Mouse (Mus musculus): ENCODE measurements around the gene Akna. TPM values are rescaled to one million over a fixed set of nuclear protein-coding genes. Genes with fewer than 3 reads are reported as not detected.
A peak's percentile ranks its signal among the peaks of the same experiment; 100 is the strongest.

Akna gene
- total and polyA plus RNA-seq, 3 experiments, result 6.5 to 37.5 (median 28.0) TPM

- DNase-seq (ENCODE audit: extremely low read depth), result peak; percentile 81
- Histone ChIP-seq H3K9me3 (replicated peaks; ENCODE audit: low read length) (no peaks in the 10 kb centered on the region), H3K27ac (ENCODE audit: insufficient read depth, low read depth) (peak overlapping the region; percentile 97), H3K27me3 (replicated peaks) (no peaks in the 10 kb centered on the region), H3K4me2 (ENCODE audit: insufficient read depth, low read depth, poor library complexity, severe bottlenecking) (peak overlapping the region; percentile 85), H3K36me3 (replicated peaks in 1 of 2; ENCODE audit: control insufficient read depth in 1 of 2, insufficient read depth in 1 of 2, low read length in 1 of 2) (peaks cover 0 to 10% of the 10 kb centered on the region in 2 experiments), H3K4me3 (replicated peaks in 1 of 3; ENCODE audit: low read depth in 2 of 3, low read length in 2 of 3, poor library complexity in 1 of 3) (peak overlapping the region; percentile 53 to 93 (median 64)), H3K79me2 (replicated peaks; ENCODE audit: control insufficient read depth, extremely low read depth, insufficient read depth, poor library complexity, severe bottlenecking) (peaks cover 40% of the 10 kb centered on the region), H3K4me1 (ENCODE audit: control insufficient read depth in 1 of 2, insufficient read depth in 2 of 2) (peaks cover 22 to 47% of the 10 kb centered on the region in 2 experiments), H3K9ac (ENCODE audit: insufficient read depth, low read depth) (peak overlapping the region; percentile 99)
- in situ Hi-C loops (cut with MboI; ENCODE audit: low pct_ligation_motif_present, low pct_unique_long_range_greater_than_20kb, low sequenced_read_pairs), result loop anchor here (5.0 to 25.0 kb wide), 5 partner anchors 36 to 529 kb away; partner anchors contain the start of genes Orm3 and Tnfsf8
- TF ChIP-seq NELFE (IDR thresholded peaks at IDR 0.05; ENCODE audit: low read depth, low read length) (peak; percentile 13; the same call in 1 of the 2 replicates), MYC (IDR thresholded peaks at IDR 0.05; ENCODE audit: low read depth, low read length) (no peak), CTCF (conservative IDR thresholded peaks at IDR 0.05 in 1 of 2, IDR thresholded peaks at IDR 0.05 in 1 of 2; ENCODE audit: low read depth in 2 of 2, low read length in 2 of 2) (peak; percentile 45 to 91), MEF2A (IDR thresholded peaks at IDR 0.05; ENCODE audit: borderline replicate concordance, low read depth, low read length) (peak; percentile 48; the same call in 1 of the 2 replicates), CHD1 (IDR thresholded peaks at IDR 0.05; ENCODE audit: low read depth, low read length) (0 out of 2 replicates have a peak, but pooled peaks have one; percentile 19), IRF4 (IDR thresholded peaks at IDR 0.05; ENCODE audit: low read depth, low read length) (peak; percentile 37; the same call in 1 of the 2 replicates), RCOR1 (conservative IDR thresholded peaks at IDR 0.05; ENCODE audit: low read depth, low read length) (no peak), BHLHE40 (IDR thresholded peaks at IDR 0.05; ENCODE audit: low read depth, low read length) (no peak; the same call in 1 of the 2 replicates), E2F4 (IDR thresholded peaks at IDR 0.05; ENCODE audit: insufficient replicate concordance, low read depth, low read length) (no peak), KAT2A (IDR thresholded peaks at IDR 0.05; ENCODE audit: insufficient replicate concordance, low read length) (no peak), UBTF (IDR thresholded peaks at IDR 0.05; ENCODE audit: low read depth, low read length) (peak; percentile 43; the same call in 1 of the 2 replicates), ZC3H11A (IDR thresholded peaks at IDR 0.05; ENCODE audit: low read depth, low read length) (peak; percentile 41), JUND (conservative IDR thresholded peaks at IDR 0.05; ENCODE audit: low read depth, low read length) (no peak), ELF1 (IDR thresholded peaks at IDR 0.05; ENCODE audit: low read depth, low read length) (no peak), CHD2 (IDR thresholded peaks at IDR 0.05; ENCODE audit: low read length) (no peak), GABPA (IDR thresholded peaks at IDR 0.05; ENCODE audit: insufficient replicate concordance, low read depth, low read length) (no peak), PAX5 (IDR thresholded peaks at IDR 0.05; ENCODE audit: low read length) (no peak), MAZ (IDR thresholded peaks at IDR 0.05; ENCODE audit: low read depth, low read length) (peak; percentile 35; the same call in 1 of the 2 replicates), USF1 (IDR thresholded peaks at IDR 0.05; ENCODE audit: low read depth, low read length) (no peak), MXI1 (IDR thresholded peaks at IDR 0.05; ENCODE audit: low read depth, low read length) (no peak), RAD21 (IDR thresholded peaks at IDR 0.05; ENCODE audit: low read depth, low read length) (peak; percentile 84), ZNF384 (IDR thresholded peaks at IDR 0.05; ENCODE audit: low read depth, low read length) (no peak), ZMIZ1 (IDR thresholded peaks at IDR 0.05; ENCODE audit: low read depth, low read length) (no peak), POLR2AphosphoS2 (IDR thresholded peaks at IDR 0.05; ENCODE audit: low read depth, low read length) (no peak), MAX (IDR thresholded peaks at IDR 0.05; ENCODE audit: low read length) (no peak; the same call in 1 of the 2 replicates), JUN (IDR thresholded peaks at IDR 0.05; ENCODE audit: insufficient read depth, low read depth, low read length) (no peak), TBP (conservative IDR thresholded peaks at IDR 0.05; ENCODE audit: low read depth, low read length) (no peak), TCF12 (IDR thresholded peaks at IDR 0.05; ENCODE audit: low read depth, low read length) (no peak), SIN3A (IDR thresholded peaks at IDR 0.05; ENCODE audit: low read length) (peak; percentile 79), EP300 (IDR thresholded peaks at IDR 0.05; ENCODE audit: low read length) (no peak), MAFK (IDR thresholded peaks at IDR 0.05; ENCODE audit: insufficient replicate concordance, low read length) (no peak), NRF1 (IDR thresholded peaks at IDR 0.05; ENCODE audit: low read depth, low read length) (0 out of 2 replicates have a peak, but pooled peaks have one; percentile 14), ZKSCAN1 (IDR thresholded peaks at IDR 0.05; ENCODE audit: borderline replicate concordance, low read depth, low read length) (no peak), ETS1 (conservative IDR thresholded peaks at IDR 0.05; ENCODE audit: low read depth, low read length) (no peak), USF2 (conservative IDR thresholded peaks at IDR 0.05; ENCODE audit: low read depth, low read length) (no peak), SMC3 (IDR thresholded peaks at IDR 0.05; ENCODE audit: low read depth, low read length) (peak; percentile 90), HCFC1 (IDR thresholded peaks at IDR 0.05; ENCODE audit: low read depth, low read length) (no peak; the same call in 1 of the 2 replicates), POLR2A (IDR thresholded peaks at IDR 0.05; ENCODE audit: low read depth, low read length) (no peak)
- dilution Hi-C loops (cut with MboI; ENCODE audit: extremely low pct_ligation_motif_present, extremely low pct_unique_long_range_greater_than_20kb, low sequenced_read_pairs), result no loop called here
Observed at GRCm38 (mm10) chr4:63408649-63409048, 5.5 kb upstream of the Akna start.

All from CH12.LX (cell line).